Mouse (Mus musculus) MEL (cell line): ENCODE data around the gene Tnni3k.

ENCODE experiments used
- CTCF ChIP-seq, 3 experiments: IDR thresholded peaks in 2 of 3; conservative IDR thresholded peaks in 1 of 3; 2 replicates each; pipeline ENCODE4 v1.5.1; 2011 to 2012; ENCODE audit warnings: low read length in 3 of 3, low read depth in 2 of 3, mild to moderate bottlenecking in 2 of 3, improper control_type of control experiment in 1 of 3, inconsistent platforms in 1 of 3, mixed read lengths in 1 of 3, moderate library complexity in 1 of 3; ENCODE audit not compliant: control insufficient read depth in 1 of 3, insufficient read depth in 1 of 3, poor library complexity in 1 of 3, severe bottlenecking in 1 of 3
- GABPA ChIP-seq: IDR thresholded peaks from 2 replicates; pipeline ENCODE4 v1.6.1; 2012; ENCODE audit warnings: low read depth, mild to moderate bottlenecking, inconsistent platforms, low read length, improper control_type of control experiment, moderate library complexity
- GATA1 ChIP-seq: IDR thresholded peaks from 2 replicates; pipeline ENCODE4 v1.6.1; 2011; ENCODE audit warnings: low read depth, low read length, improper control_type of control experiment
- MAFK ChIP-seq: IDR thresholded peaks from 2 replicates; pipeline ENCODE4 v1.6.1; 2011; ENCODE audit warnings: low read depth, mild to moderate bottlenecking, low read length, improper control_type of control experiment, borderline replicate concordance
- MAZ ChIP-seq: IDR thresholded peaks from 2 replicates; pipeline ENCODE4 v1.6.1; 2012; ENCODE audit warnings: low read depth, mild to moderate bottlenecking, inconsistent platforms, low read length, improper control_type of control experiment
- POLR2A ChIP-seq, 2 experiments: IDR thresholded peaks; 2 replicates each; pipeline ENCODE4 v1.6.1; 2011 to 2012; ENCODE audit warnings: low read length in 2 of 2, mild to moderate bottlenecking in 2 of 2, control low read depth in 1 of 2, improper control_type of control experiment in 1 of 2, low read depth in 1 of 2, moderate library complexity in 1 of 2; ENCODE audit not compliant: control insufficient read depth in 1 of 2, insufficient read depth in 1 of 2, poor library complexity in 1 of 2
- POLR2AphosphoS5 ChIP-seq: IDR thresholded peaks from 2 replicates; pipeline ENCODE4 v1.6.1; 2012; ENCODE audit warnings: low read depth, borderline replicate concordance, mild to moderate bottlenecking, inconsistent platforms, low read length, moderate library complexity, mixed read lengths
- TAL1 ChIP-seq: IDR thresholded peaks from 2 replicates; pipeline ENCODE4 v1.6.1; 2012; ENCODE audit warnings: mild to moderate bottlenecking, inconsistent platforms, low read length, moderate library complexity, mixed read lengths
- TBP ChIP-seq: IDR thresholded peaks from 2 replicates; pipeline ENCODE4 v1.8.0; 2011; ENCODE audit warnings: low read depth, low read length, improper control_type of control experiment
- ZC3H11A ChIP-seq: IDR thresholded peaks from 2 replicates; pipeline ENCODE4 v1.6.1; 2012; ENCODE audit warnings: low read depth, mild to moderate bottlenecking, inconsistent platforms, low read length, improper control_type of control experiment

- TF ChIP-seq POLR2AphosphoS5 (no peak), ZC3H11A (no peak), MAFK (no peak), TBP (no peak), MAZ (no peak), GABPA (no peak), POLR2A (IDR thresholded peaks at IDR 0.05; ENCODE audit: control insufficient read depth in 1 of 2, insufficient read depth in 1 of 2, low read depth in 1 of 2, low read length in 2 of 2, poor library complexity in 1 of 2) (no peak), CTCF (IDR thresholded peaks at IDR 0.05 in 2 of 3, conservative IDR thresholded peaks at IDR 0.05 in 1 of 3; ENCODE audit: control insufficient read depth in 1 of 3, insufficient read depth in 1 of 3, low read depth in 2 of 3, low read length in 3 of 3, poor library complexity in 1 of 3, severe bottlenecking in 1 of 3) (no peak), TAL1 (no peak), GATA1 (no peak)
Observed at GRCm38 (mm10) chr3:154763374-154763773, 291.8 kb downstream of the Tnni3k start.
